Mouse (Mus musculus) liver, embryonic 11.5 days (tissue): Measurements from ENCODE around the gene Pgs1. TPM values are rescaled to one million over a fixed set of nuclear protein-coding genes. Genes with fewer than 3 reads are reported as not detected.

Experiments used
- ATAC-seq: fragments of 200-750 bp; cut with Nextera tagmentation; replicated peaks from 2 replicates; pipeline ENCODE4 v1.8.0; 2017; ENCODE audit warnings: moderate number of reproducible peaks, mild to moderate bottlenecking, moderate TSS enrichment, moderate library complexity; ENCODE audit not compliant: low FRiP score
- DNase-seq: peaks from one replicate; pipeline ENCODE4 v3.0.0-alpha.2; 2017; ENCODE audit warnings: low spot score
- H3K27ac ChIP-seq: fragments of 300-500 bp; sonication (generic); 2 replicates; pipeline ENCODE4 v1.5.1; 2014; ENCODE audit warnings: mild to moderate bottlenecking, low read depth, low read length, control low read depth
- H3K27me3 ChIP-seq: fragments of 300-500 bp; sonication (generic); replicated peaks from 2 replicates; pipeline ENCODE4 v1.6.1; 2014; ENCODE audit warnings: low read length, mixed read lengths; ENCODE audit not compliant: control insufficient read depth, insufficient read depth
- H3K36me3 ChIP-seq: fragments of 300-500 bp; sonication (generic); 2 replicates; pipeline ENCODE4 v1.6.1; 2014; ENCODE audit warnings: mild to moderate bottlenecking, low read length, moderate library complexity, mixed read lengths; ENCODE audit not compliant: control insufficient read depth, insufficient read depth
- H3K4me1 ChIP-seq: fragments of 300-500 bp; sonication (generic); replicated peaks from 2 replicates; pipeline ENCODE4 v1.6.1; 2014; ENCODE audit warnings: low read length, mixed read lengths; ENCODE audit not compliant: control insufficient read depth, insufficient read depth
- H3K4me2 ChIP-seq: fragments of 300-500 bp; sonication (generic); 2 replicates; pipeline ENCODE4 v1.6.1; 2014; ENCODE audit warnings: mild to moderate bottlenecking, control low read depth, moderate library complexity
- H3K4me3 ChIP-seq: fragments of 300-500 bp; sonication (generic); 2 replicates; pipeline ENCODE4 v1.5.1; 2014; ENCODE audit warnings: low read depth, low read length, control low read depth
- H3K9ac ChIP-seq: fragments of 300-500 bp; sonication (generic); 2 replicates; pipeline ENCODE4 v1.6.1; 2014; ENCODE audit warnings: low read depth, low read length, control low read depth
- H3K9me3 ChIP-seq: fragments of 300-500 bp; sonication (generic); 2 replicates; pipeline ENCODE4 v1.6.1; 2016; ENCODE audit warnings: low read length, inconsistent platforms, mixed read lengths; ENCODE audit not compliant: control insufficient read depth
- WGBS: fragments of 180-500 bp; shearing (Covaris S2); extraction: QIAGEN DNeasy Blood & Tissue Kit; methylation state at CpG from one replicate; pipeline ENCODE4 v1.1.7; 2014; 5-methylcytosine and 5-hydroxymethylcytosine counted together
- polyA plus RNA-seq: library from polyadenylated mRNA; unstranded; fragments of >200 nt; fragmentation: Nextera tagmentation; extraction: Ambion mirVana; gene quantifications from 2 replicates; pipeline ENCODE4 v1.2.1, GENCODE M21; 2014

Pgs1 gene
- polyA plus RNA-seq, 1 experiment from 2014 or later, result 31.9 TPM

GRCm38 (mm10) chr11:118000083-118000482 is 14.0 kb downstream of the Pgs1 start:
- 43% methylated on average over 1 of the region's 1 CpGs for WGBS
- H3K27me3 ChIP-seq, result no peaks in the 10 kb centered on the region
- peaks cover 24% of the 10 kb centered on the region for H3K36me3 ChIP-seq
- H3K4me1 ChIP-seq, result peaks cover 19% of the 10 kb centered on the region
- no peak for DNase-seq
- ATAC-seq, result no peak
- H3K27ac ChIP-seq, result peak overlapping the region; percentile 94
- no peak overlapping the region for H3K4me3 ChIP-seq
- no peaks in the 10 kb centered on the region for H3K9me3 ChIP-seq
- no peak overlapping the region; the same call in 1 of the 2 replicates for H3K4me2 ChIP-seq
- H3K9ac ChIP-seq, result peak overlapping the region; percentile 26; the same call in 1 of the 2 replicates

- H3K27ac ChIP-seq, result peak overlapping the region; percentile 94
- H3K9me3 ChIP-seq, result no peaks in the 10 kb centered on the region
- no peak for DNase-seq
- H3K9ac ChIP-seq, result peak overlapping the region; percentile 35
- WGBS, result 65% methylated on average over 7 of the region's 7 CpGs
- H3K27me3 ChIP-seq, result no peaks in the 10 kb centered on the region
- H3K36me3 ChIP-seq, result peaks cover 29% of the 10 kb centered on the region
- peak; percentile 84 for ATAC-seq
- peak overlapping the region; percentile 58 for H3K4me2 ChIP-seq
- no peak overlapping the region for H3K4me3 ChIP-seq
- H3K4me1 ChIP-seq, result peaks cover 17% of the 10 kb centered on the region
These were observed 14.6 kb downstream of the Pgs1 start for GRCm38 (mm10) chr11:118000565-118001215.

- no peak overlapping the region for H3K27ac ChIP-seq
These were observed 17.1 kb downstream of the Pgs1 start for GRCm38 (mm10) chr11:118003176-118003575.

GRCm38 (mm10) chr11:118003718-118004117 is 17.6 kb downstream of the Pgs1 start:
- DNase-seq (no peak), ATAC-seq (no peak)
- Histone ChIP-seq H3K4me3 (no peak overlapping the region), H3K4me2 (no peak overlapping the region), H3K9ac (no peak overlapping the region), H3K36me3 (peaks cover 37% of the 10 kb centered on the region), H3K9me3 (no peaks in the 10 kb centered on the region), H3K4me1 (peaks cover 28% of the 10 kb centered on the region), H3K27me3 (no peaks in the 10 kb centered on the region), H3K27ac (0 out of 2 replicates have a peak overlapping the region, but pooled peaks have one; percentile 8)
- 79% methylated on average over 5 of the region's 5 CpGs for WGBS

More at GRCm38 (mm10) chr11:118003176-118003575, 17.1 kb downstream of the Pgs1 start:
- Histone ChIP-seq H3K9ac (no peak overlapping the region), H3K4me3 (no peak overlapping the region), H3K9me3 (no peaks in the 10 kb centered on the region), H3K4me1 (peaks cover 22% of the 10 kb centered on the region), H3K27me3 (no peaks in the 10 kb centered on the region), H3K4me2 (no peak overlapping the region), H3K36me3 (peaks cover 37% of the 10 kb centered on the region)
- DNase-seq (no peak), ATAC-seq (no peak)
- 95% methylated on average over 14 of the region's 14 CpGs for WGBS

GRCm38 (mm10) chr11:118004217-118004616 is 18.1 kb downstream of the Pgs1 start:
- Histone ChIP-seq H3K36me3 (peaks cover 37% of the 10 kb centered on the region), H3K9me3 (no peaks in the 10 kb centered on the region), H3K27ac (no peak overlapping the region), H3K9ac (no peak overlapping the region), H3K27me3 (no peaks in the 10 kb centered on the region), H3K4me2 (no peak overlapping the region), H3K4me1 (peaks cover 32% of the 10 kb centered on the region), H3K4me3 (no peak overlapping the region)
- ATAC-seq (no peak), DNase-seq (no peak)
- 77% methylated on average over 5 of the region's 5 CpGs for WGBS

- Histone ChIP-seq H3K36me3 (peaks cover 22% of the 10 kb centered on the region), H3K27me3 (no peaks in the 10 kb centered on the region), H3K27ac (peak overlapping the region; percentile 59), H3K4me2 (peak overlapping the region; percentile 26; the same call in 1 of the 2 replicates), H3K4me3 (no peak overlapping the region), H3K9ac (no peak overlapping the region; the same call in 1 of the 2 replicates), H3K9me3 (no peaks in the 10 kb centered on the region), H3K4me1 (peaks cover 31% of the 10 kb centered on the region)
- DNase-seq (peak; percentile 52), ATAC-seq (peak; percentile 81)
- WGBS, result 55% methylated on average over 8 of the region's 8 CpGs
These were observed 21.5 kb downstream of the Pgs1 start for GRCm38 (mm10) chr11:118007460-118008143.

- Histone ChIP-seq H3K4me2 (peak overlapping the region; percentile 26; the same call in 1 of the 2 replicates), H3K9me3 (no peaks in the 10 kb centered on the region), H3K9ac (0 out of 2 replicates have a peak overlapping the region, but pooled peaks have one; percentile 26), H3K27me3 (no peaks in the 10 kb centered on the region), H3K4me1 (peaks cover 33% of the 10 kb centered on the region), H3K27ac (no peak overlapping the region), H3K4me3 (no peak overlapping the region), H3K36me3 (peaks cover 18% of the 10 kb centered on the region)
- WGBS, result 68% methylated on average over 5 of the region's 5 CpGs
- no peak for ATAC-seq
- DNase-seq, result no peak
These were observed 22.2 kb downstream of the Pgs1 start for GRCm38 (mm10) chr11:118008144-118008805.

GRCm38 (mm10) chr11:118008843-118009242 is 22.8 kb downstream of the Pgs1 start:
- no peaks in the 10 kb centered on the region for H3K27me3 ChIP-seq
- DNase-seq, result no peak
- no peak overlapping the region for H3K9ac ChIP-seq
- no peak for ATAC-seq
- H3K27ac ChIP-seq, result no peak overlapping the region
- H3K4me1 ChIP-seq, result peaks cover 30% of the 10 kb centered on the region
- WGBS, result 87% methylated on average over 8 of the region's 8 CpGs
- H3K4me3 ChIP-seq, result no peak overlapping the region
- no peaks in the 10 kb centered on the region for H3K9me3 ChIP-seq
- H3K36me3 ChIP-seq, result peaks cover 13% of the 10 kb centered on the region
- no peak overlapping the region for H3K4me2 ChIP-seq
